Mouse (Mus musculus) 416B (cell line): ENCODE data around the gene Lipm.

Source experiments
- DNase-seq: peaks from one replicate; pipeline ENCODE4 v3.0.0; 2011; ENCODE audit warnings: low read depth

Lipm gene

DNA sequence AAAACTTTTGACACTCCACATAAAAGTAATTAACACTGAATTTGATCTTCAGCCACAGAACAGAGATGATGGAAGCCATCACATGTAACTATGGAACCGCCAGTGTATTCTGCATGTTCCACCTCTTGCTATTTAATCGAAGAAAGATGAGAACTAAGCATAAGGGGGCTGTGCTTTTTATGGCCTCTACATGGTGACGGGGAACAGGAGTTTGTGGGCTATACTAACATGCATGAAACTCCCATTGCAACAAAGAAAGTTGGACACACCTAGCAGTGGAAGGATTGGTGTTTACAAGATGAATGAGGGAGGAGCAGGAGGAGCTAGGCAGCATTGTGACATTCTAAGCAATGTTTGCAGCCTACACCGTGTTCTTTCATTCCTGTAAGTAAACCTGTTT, at the start of gene Lipm:
Gene Lipm (plus strand): TSS at position 301 of the 400 bp plus-strand sequence.
- DNase-seq: no peak

DNA sequence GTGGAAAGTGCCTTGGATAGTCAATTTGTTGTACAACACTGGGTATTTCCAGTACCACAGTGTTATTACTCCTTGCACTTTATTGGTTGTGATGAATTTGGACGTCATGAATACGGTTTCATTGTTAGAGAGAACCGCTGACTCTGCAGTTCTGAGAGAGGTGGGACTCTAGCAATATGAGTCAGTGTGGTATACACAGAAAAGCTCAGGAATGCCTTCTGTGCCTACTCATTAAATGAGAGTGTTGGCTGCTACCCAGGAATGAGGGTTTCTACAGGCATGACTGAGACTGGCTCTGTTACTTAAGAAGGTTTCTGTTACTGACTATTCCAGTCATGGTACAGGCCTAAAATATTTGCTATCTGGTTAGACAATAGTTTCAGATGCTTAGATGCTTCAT, 49.2 kb upstream of the Lipm start:
- DNase-seq: no peak

- DNase-seq: no peak
These were observed 37.2 kb upstream of the Lipm start for GRCm38 (mm10) chr19:34063547-34063946.

GRCm38 (mm10) chr19:34064059-34064458, 36.7 kb upstream of the Lipm start:
- DNase-seq: no peak

- DNase-seq: peak; percentile 59
These were observed 33.8 kb upstream of the Lipm start, which contains the start of gene Lipn for GRCm38 (mm10) chr19:34066779-34067472. Lipn (plus strand) TSS chr19:34067358.

GRCm38 (mm10) chr19:34074239-34074638, 26.5 kb upstream of the Lipm start:
- no peak for DNase-seq

DNA sequence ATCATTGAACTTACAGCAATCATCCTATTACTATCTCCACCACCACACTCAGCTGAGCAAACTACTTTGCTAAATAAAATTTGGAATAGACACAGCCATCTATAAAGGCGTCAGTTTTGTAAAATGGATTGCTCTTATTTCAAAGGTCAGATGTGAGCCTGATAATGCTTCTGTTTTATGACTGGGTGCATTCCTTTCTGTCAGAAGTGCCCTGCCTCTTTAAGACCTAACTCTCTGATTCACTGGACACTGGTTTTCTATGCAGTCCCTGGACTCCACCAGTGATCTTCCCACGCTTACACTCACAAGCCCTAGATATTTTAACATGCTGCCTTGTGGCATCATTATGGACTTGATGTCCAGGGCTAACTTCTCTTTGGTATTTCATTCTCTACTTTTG, 22.6 kb upstream of the Lipm start:
- DNase-seq: no peak

GRCm38 (mm10) chr19:34089011-34089680, 11.6 kb upstream of the Lipm start:
- DNase-seq: no peak

GRCm38 (mm10) chr19:34095381-34095780, 5.4 kb upstream of the Lipm start:
- DNase-seq: no peak

DNA sequence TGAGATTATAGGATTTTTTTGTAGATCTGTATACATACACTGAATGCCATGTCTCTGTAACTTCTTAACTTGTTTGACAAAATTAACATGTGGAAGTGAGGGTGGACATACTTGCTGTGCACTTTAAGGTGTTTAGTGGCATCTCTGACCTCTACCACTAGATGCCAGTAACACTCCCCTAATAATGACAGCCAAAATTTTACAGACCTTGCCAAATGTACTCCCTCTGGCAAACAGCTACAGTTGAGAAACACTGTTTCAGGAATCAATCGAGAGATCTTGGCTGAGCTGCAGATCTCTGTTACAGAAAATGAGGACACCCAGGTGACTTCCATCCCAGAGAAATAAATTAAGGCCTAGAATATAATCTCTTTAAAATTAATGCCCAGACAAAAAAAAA, 4.5 kb upstream of the Lipm start:
- peak; percentile 13 for DNase-seq

GRCm38 (mm10) chr19:34101888-34102287, 1.2 kb downstream of the Lipm start:
- DNase-seq: no peak

DNA sequence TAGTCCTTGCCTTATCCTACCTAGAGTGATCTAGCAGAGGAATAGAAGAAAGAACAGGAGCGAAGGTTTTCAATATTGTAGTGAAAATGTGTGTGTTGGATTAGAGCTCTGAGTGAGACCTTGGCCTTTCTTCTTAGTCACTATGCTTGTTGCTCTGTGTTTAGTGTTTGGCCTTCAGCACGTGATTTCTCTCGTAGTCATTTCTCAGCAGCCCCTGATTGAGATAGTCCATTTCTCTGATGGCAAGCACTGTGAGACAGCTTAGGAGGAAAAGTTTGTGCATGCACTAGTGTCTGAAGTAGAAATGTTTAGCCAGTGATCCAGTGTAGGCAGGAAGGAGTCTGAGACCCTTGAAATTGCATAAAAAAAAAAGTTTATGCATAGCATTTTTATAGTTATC, 4.1 kb downstream of the Lipm start:
- no peak for DNase-seq

GRCm38 (mm10) chr19:34119102-34119501, 18.4 kb downstream of the Lipm start:
- DNase-seq: no peak

DNA sequence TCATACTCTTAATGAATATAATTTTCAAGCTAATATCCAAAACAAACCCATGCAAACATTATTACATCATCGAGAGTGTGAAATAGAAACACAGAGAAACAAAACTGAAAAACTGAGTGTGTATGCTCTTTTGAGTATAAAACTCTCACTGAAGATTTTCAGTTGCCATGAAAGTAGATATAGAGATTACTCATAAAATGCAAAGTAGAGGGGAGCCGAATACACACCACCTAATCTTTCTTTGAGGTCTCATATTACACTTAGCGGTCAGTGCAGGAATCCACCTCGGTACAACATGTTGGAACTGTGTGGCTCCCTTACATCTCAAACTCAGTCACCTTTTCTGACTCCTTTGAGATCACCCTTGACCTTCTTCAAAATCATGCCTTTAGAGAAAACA, 18.9 kb downstream of the Lipm start:
- no peak for DNase-seq

- peak; percentile 70 for DNase-seq
These were observed 19.5 kb downstream of the Lipm start for GRCm38 (mm10) chr19:34120107-34120731.

DNA sequence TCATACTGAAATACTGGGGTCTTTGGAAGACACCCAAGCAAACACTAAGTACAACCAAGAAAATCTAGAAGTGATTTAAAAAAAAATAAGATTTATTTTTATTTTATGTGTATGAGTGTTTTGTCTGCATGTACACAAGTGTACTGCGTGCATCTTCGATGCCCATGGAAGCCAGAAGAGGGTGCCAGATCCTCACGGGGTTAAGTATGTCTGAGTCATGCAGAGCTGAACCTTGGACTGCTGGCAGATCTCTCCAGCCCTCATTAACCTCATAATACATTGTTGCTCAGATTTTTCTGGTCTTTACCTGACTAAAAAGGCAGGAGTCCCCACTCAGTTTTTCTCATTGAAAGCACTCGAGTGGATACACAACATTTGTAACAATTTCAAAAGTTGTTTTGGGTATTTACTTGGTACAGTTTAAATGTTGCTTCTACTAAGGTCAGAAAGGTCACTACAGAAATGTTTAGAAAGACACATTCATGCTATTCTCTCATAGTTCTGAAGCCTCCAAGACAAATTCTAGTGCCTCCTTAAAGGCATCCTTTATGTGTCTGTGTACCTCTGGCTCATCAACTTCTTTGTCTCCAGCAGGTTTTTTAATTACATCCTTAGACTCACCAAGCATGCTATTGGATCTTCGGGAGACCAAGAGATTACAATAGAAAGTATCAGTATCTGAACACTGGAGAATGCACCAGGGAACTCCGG, 38.1 kb downstream of the Lipm start:
- no peak for DNase-seq

DNA sequence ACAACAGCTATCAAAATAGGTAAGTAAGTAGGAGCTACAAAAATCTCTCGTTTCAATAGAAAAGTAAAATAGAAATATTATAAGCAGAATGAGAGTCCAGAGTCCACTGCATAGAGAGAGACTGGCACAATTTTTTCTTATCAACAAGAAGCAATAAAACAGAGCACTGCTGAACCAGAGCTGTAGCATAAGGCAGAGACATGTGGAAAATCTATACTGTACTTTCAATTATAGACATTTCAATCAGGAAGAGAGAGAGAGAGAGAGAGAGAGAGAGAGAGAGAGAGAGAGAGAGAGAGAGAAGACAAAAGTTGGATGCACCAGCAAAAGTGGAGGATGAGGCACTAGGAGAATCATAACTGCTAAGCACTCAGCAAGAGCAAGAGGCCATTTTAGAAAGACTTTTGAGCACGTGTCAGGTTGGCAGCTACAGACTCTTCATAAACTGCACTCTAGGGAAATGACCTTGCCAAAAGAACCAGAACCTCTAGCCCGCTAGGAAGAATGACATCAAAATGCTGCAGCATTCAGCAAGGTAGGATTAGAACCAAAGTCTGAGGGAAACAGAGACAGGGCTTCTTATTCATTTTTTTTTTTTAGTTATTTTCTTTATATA, 38.8 kb downstream of the Lipm start:
- DNase-seq: no peak

DNA sequence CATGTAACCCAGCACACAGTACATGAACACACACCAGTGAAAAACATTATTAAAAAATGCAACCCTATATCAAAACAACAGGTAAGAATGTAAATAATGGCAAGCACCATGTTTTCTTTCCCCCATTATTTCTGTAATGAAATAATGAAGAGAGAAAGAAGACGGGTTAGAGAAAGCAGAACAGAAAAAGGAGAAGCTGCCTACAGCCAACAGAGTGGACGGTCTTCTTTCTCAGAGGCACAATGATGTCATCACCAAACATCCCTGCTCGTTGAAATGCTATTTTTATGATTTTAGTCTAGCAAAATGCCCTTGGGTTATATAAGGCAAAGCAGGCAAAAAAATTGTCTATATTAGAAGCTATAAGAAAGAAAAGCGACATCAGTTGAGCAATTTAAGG, 47.7 kb downstream of the Lipm start:
- DNase-seq: no peak

DNA sequence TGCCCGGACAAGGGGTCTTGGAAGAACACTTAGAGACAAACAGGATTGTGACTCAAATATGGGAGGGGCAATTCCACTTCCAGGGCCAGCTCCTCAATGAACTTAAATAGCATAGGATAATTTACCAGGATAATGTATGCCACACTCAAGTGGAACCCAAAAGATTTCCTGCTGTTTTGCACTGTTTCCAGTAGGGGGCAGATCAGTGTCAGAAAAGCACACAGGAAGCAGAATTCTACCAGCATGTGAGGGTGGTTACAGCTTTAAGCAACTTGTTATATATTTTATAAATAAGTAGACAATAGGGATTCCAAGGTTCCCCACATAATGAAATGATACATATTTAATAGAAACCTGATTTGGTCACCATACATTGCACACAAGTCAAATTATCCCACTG, 51.2 kb downstream of the Lipm start:
- DNase-seq: peak; percentile 45

GRCm38 (mm10) chr19:34153263-34154144, 52.8 kb downstream of the Lipm start:
- no peak for DNase-seq

GRCm38 (mm10) chr19:34162693-34163092, 62.0 kb downstream of the Lipm start:
- DNase-seq: no peak
